Mouse (Mus musculus) urinary bladder, adult 2 months (tissue): ENCODE data around the gene Etv6. TPM values are rescaled to one million over a fixed set of nuclear protein-coding genes. Genes with fewer than 3 reads are reported as not detected.

Source experiments
- DNase-seq: peaks from one replicate; pipeline ENCODE4 v3.0.0; 2022; ENCODE audit warnings: low spot score
- polyA plus RNA-seq: library from polyadenylated mRNA; depleted of rRNA; stranded (reverse); fragments of >200 nt; gene quantifications from 2 replicates; pipeline ENCODE4 v1.2.3, GENCODE M21; 2012

The Etv6 gene
- polyA plus RNA-seq, 1 experiment, result 29.9 TPM

- no peak for DNase-seq
Observed at GRCm38 (mm10) chr6:134111599-134111998, 76.1 kb downstream of the Etv6 start.

- no peak for DNase-seq
Observed at GRCm38 (mm10) chr6:134112753-134113152, 77.3 kb downstream of the Etv6 start.

GRCm38 (mm10) chr6:134113168-134113567 lies 77.7 kb downstream of the Etv6 start:
- DNase-seq, result no peak

GRCm38 (mm10) chr6:134115219-134115968 lies 79.9 kb downstream of the Etv6 start:
- no peak for DNase-seq

GRCm38 (mm10) chr6:134117380-134117938 lies 82.0 kb downstream of the Etv6 start:
- no peak for DNase-seq

GRCm38 (mm10) chr6:134118506-134118905 lies 83.0 kb downstream of the Etv6 start:
- no peak for DNase-seq

- DNase-seq, result no peak
Observed at GRCm38 (mm10) chr6:134119136-134119535, 83.6 kb downstream of the Etv6 start.

- no peak for DNase-seq
Observed at GRCm38 (mm10) chr6:134120227-134120626, 84.7 kb downstream of the Etv6 start.

GRCm38 (mm10) chr6:134120712-134121111 lies 85.2 kb downstream of the Etv6 start:
- DNase-seq, result no peak

- DNase-seq, result no peak
Observed at GRCm38 (mm10) chr6:134122945-134123344, 87.4 kb downstream of the Etv6 start.

- no peak for DNase-seq
Observed at GRCm38 (mm10) chr6:134123474-134123873, 88.0 kb downstream of the Etv6 start.

GRCm38 (mm10) chr6:134124256-134124655 lies 88.8 kb downstream of the Etv6 start:
- DNase-seq, result no peak

GRCm38 (mm10) chr6:134127996-134128395 lies 92.5 kb downstream of the Etv6 start:
- DNase-seq, result no peak

- no peak for DNase-seq
Observed at GRCm38 (mm10) chr6:134128594-134128993, 93.1 kb downstream of the Etv6 start.

- DNase-seq, result no peak
Observed at GRCm38 (mm10) chr6:134129848-134130247, 94.3 kb downstream of the Etv6 start.

GRCm38 (mm10) chr6:134130816-134131215 lies 95.3 kb downstream of the Etv6 start:
- DNase-seq, result no peak

GRCm38 (mm10) chr6:134131601-134132000 lies 96.1 kb downstream of the Etv6 start:
- no peak for DNase-seq

- no peak for DNase-seq
Observed at GRCm38 (mm10) chr6:134133756-134134155, 98.3 kb downstream of the Etv6 start.

GRCm38 (mm10) chr6:134134821-134135323 lies 99.4 kb downstream of the Etv6 start:
- DNase-seq, result no peak

GRCm38 (mm10) chr6:134136315-134136714 lies 100.8 kb downstream of the Etv6 start:
- DNase-seq, result no peak

- no peak for DNase-seq
Observed at GRCm38 (mm10) chr6:134139359-134139758, 103.9 kb downstream of the Etv6 start.

- no peak for DNase-seq
Observed at GRCm38 (mm10) chr6:134140718-134141615, 105.5 kb downstream of the Etv6 start.
